ENCODE assay signal across 22 mouse cellular contexts in the genomic region with DNA sequence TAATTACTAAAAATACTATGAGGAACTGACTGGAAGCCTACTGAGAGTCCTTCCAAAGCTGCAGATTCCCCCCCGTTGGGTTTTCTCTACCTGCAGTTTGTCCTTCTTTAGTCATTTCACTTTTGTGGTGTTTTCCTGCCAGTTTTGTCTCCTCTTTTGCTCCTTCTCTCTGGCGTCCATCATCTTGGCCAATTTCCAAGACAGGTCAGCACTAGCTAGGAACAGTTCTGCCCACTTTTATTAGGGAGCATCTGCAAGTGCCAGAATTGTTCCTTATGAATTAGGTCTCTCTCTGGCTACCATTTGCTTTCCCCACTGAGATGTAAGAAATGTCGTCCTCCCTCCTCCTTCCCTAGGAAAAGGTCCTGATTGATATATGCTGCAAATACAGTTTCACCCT.
"Had no signal": no experiment of that assay in that cellular context is flagged by ENCODE, and none has a peak within 500 bp of the region (broad histone marks: within the 10 kb centered on the region; RNA-seq: fewer than 3 reads in every experiment).

No protein-coding gene starts in this region.

- H3K4me3 ChIP-seq: kidney, embryonic 15.5 days; limb, embryonic 12.5 days; limb, embryonic 15.5 days; midbrain, embryonic 12.5 days; myocyte; neural tube, embryonic 13.5 days; stomach, embryonic 15.5 days had no signal

- H3K27ac ChIP-seq: kidney, embryonic 15.5 days; limb, embryonic 12.5 days; limb, embryonic 15.5 days; liver, embryonic 14.5 days; macrophage; midbrain, embryonic 12.5 days; neural tube, embryonic 13.5 days; stomach, embryonic 15.5 days had no signal

- DNase-seq: kidney, adult 11 months; kidney, adult 8-10 months; kidney, postnatal 10 days; kidney, postnatal 36 days; left cerebral cortex, postnatal 4 days; liver, postnatal 0 days; lung, embryonic 14.5 days; retina, postnatal 1 day; right cerebral cortex, postnatal 25 days; spleen, adult 18-20 months; thymus, postnatal 25 days had no signal

- ATAC-seq: liver, postnatal 0 days; lung, postnatal 0 days; midbrain, embryonic 16.5 days had no signal
